Mouse (Mus musculus): ENCODE data around the gene Ankrd63. TPM values are rescaled to one million over a fixed set of nuclear protein-coding genes. Genes with fewer than 3 reads are reported as not detected.

The Ankrd63 gene
- total RNA-seq, 1 experiment, result not detected

- TF ChIP-seq MAFK (IDR thresholded peaks at IDR 0.05; ENCODE audit: insufficient read depth, low read depth, low read length) (no peak), ZNF384 (IDR thresholded peaks at IDR 0.05; ENCODE audit: low read depth, low read length) (no peak), CHD2 (IDR thresholded peaks at IDR 0.05; ENCODE audit: low read depth, low read length) (no peak), HCFC1 (IDR thresholded peaks at IDR 0.05; ENCODE audit: borderline replicate concordance, insufficient read depth, low read length) (no peak), ZC3H11A (IDR thresholded peaks at IDR 0.05; ENCODE audit: borderline replicate concordance, low read depth, low read length) (no peak)
- no peak overlapping the region for H3K9ac ChIP-seq (ENCODE audit: insufficient read depth, low read depth, low read length, poor library complexity, severe bottlenecking)
- DNase-seq (ENCODE audit: low read depth, low spot score), result no peak
- no peak overlapping the region for H3K4me3 ChIP-seq (ENCODE audit: insufficient read depth in 1 of 2, low read depth in 1 of 2, low read length in 2 of 2, poor library complexity in 1 of 2, severe bottlenecking in 1 of 2)
- in situ Hi-C loops (cut with MboI; ENCODE audit: low sequenced_read_pairs in 2 of 2, unreplicated experiment in 2 of 2), result no loop called here
- H3K9me3 ChIP-seq (ENCODE audit: control insufficient read depth, insufficient read depth, low read depth, low read length), result no peaks in the 10 kb centered on the region
- no peaks in the 10 kb centered on the region for H3K36me3 ChIP-seq (ENCODE audit: control insufficient read depth, insufficient read depth, low read length, poor library complexity, severe bottlenecking)
- peaks cover 10 to 22% of the 10 kb centered on the region in 2 experiments for H3K4me1 ChIP-seq (ENCODE audit: control insufficient read depth in 2 of 2, insufficient read depth in 2 of 2, low read length in 2 of 2, poor library complexity in 1 of 2)
- H3K27ac ChIP-seq (ENCODE audit: insufficient read depth, low read depth, low read length, poor library complexity, severe bottlenecking), result no peak overlapping the region
Observed at GRCm38 (mm10) chr2:118671728-118672127, 32.0 kb downstream of the Ankrd63 start.

- DNase-seq (ENCODE audit: low read depth, low spot score), result no peak
- in situ Hi-C loops (cut with MboI; ENCODE audit: low sequenced_read_pairs in 2 of 2, unreplicated experiment in 2 of 2), result no loop called here
- H3K36me3 ChIP-seq (ENCODE audit: control insufficient read depth, insufficient read depth, low read length, poor library complexity, severe bottlenecking), result no peaks in the 10 kb centered on the region
- no peaks in the 10 kb centered on the region for H3K9me3 ChIP-seq (ENCODE audit: control insufficient read depth, insufficient read depth, low read depth, low read length)
- no peak overlapping the region for H3K4me3 ChIP-seq (ENCODE audit: insufficient read depth in 1 of 2, low read depth in 1 of 2, low read length in 2 of 2, poor library complexity in 1 of 2, severe bottlenecking in 1 of 2)
- H3K27ac ChIP-seq (ENCODE audit: insufficient read depth, low read depth, low read length, poor library complexity, severe bottlenecking), result no peak overlapping the region
- no peak overlapping the region for H3K9ac ChIP-seq (ENCODE audit: insufficient read depth, low read depth, low read length, poor library complexity, severe bottlenecking)
- TF ChIP-seq ZNF384 (IDR thresholded peaks at IDR 0.05; ENCODE audit: low read depth, low read length), result no peak
- no peak for TF ChIP-seq CHD2 (IDR thresholded peaks at IDR 0.05; ENCODE audit: low read depth, low read length)
- TF ChIP-seq ZC3H11A (IDR thresholded peaks at IDR 0.05; ENCODE audit: borderline replicate concordance, low read depth, low read length), result no peak
- TF ChIP-seq HCFC1 (IDR thresholded peaks at IDR 0.05; ENCODE audit: borderline replicate concordance, insufficient read depth, low read length), result no peak
- TF ChIP-seq MAFK (IDR thresholded peaks at IDR 0.05; ENCODE audit: insufficient read depth, low read depth, low read length), result no peak
- H3K4me1 ChIP-seq (ENCODE audit: control insufficient read depth in 2 of 2, insufficient read depth in 2 of 2, low read length in 2 of 2, poor library complexity in 1 of 2), result peaks cover 10 to 21% of the 10 kb centered on the region in 2 experiments
Observed at GRCm38 (mm10) chr2:118669785-118670184, 34.0 kb downstream of the Ankrd63 start.

- no peak overlapping the region for H3K4me3 ChIP-seq (ENCODE audit: insufficient read depth in 1 of 2, low read depth in 1 of 2, low read length in 2 of 2, poor library complexity in 1 of 2, severe bottlenecking in 1 of 2)
- in situ Hi-C loops (cut with MboI; ENCODE audit: low sequenced_read_pairs in 2 of 2, unreplicated experiment in 2 of 2), result no loop called here
- no peaks in the 10 kb centered on the region for H3K9me3 ChIP-seq (ENCODE audit: control insufficient read depth, insufficient read depth, low read depth, low read length)
- peaks cover 7 to 16% of the 10 kb centered on the region in 2 experiments for H3K4me1 ChIP-seq (ENCODE audit: control insufficient read depth in 2 of 2, insufficient read depth in 2 of 2, low read length in 2 of 2, poor library complexity in 1 of 2)
- DNase-seq (ENCODE audit: low read depth, low spot score), result no peak
- no peak overlapping the region for H3K9ac ChIP-seq (ENCODE audit: insufficient read depth, low read depth, low read length, poor library complexity, severe bottlenecking)
- TF ChIP-seq ZC3H11A (IDR thresholded peaks at IDR 0.05; ENCODE audit: borderline replicate concordance, low read depth, low read length) (no peak), MAFK (IDR thresholded peaks at IDR 0.05; ENCODE audit: insufficient read depth, low read depth, low read length) (no peak), ZNF384 (IDR thresholded peaks at IDR 0.05; ENCODE audit: low read depth, low read length) (no peak), CHD2 (IDR thresholded peaks at IDR 0.05; ENCODE audit: low read depth, low read length) (no peak), HCFC1 (IDR thresholded peaks at IDR 0.05; ENCODE audit: borderline replicate concordance, insufficient read depth, low read length) (no peak)
- H3K36me3 ChIP-seq (ENCODE audit: control insufficient read depth, insufficient read depth, low read length, poor library complexity, severe bottlenecking), result no peaks in the 10 kb centered on the region
- H3K27ac ChIP-seq (ENCODE audit: insufficient read depth, low read depth, low read length, poor library complexity, severe bottlenecking), result no peak overlapping the region
Observed at GRCm38 (mm10) chr2:118669245-118669644, 34.5 kb downstream of the Ankrd63 start.

- no peak for TF ChIP-seq HCFC1 (IDR thresholded peaks at IDR 0.05; ENCODE audit: borderline replicate concordance, insufficient read depth, low read length)
- TF ChIP-seq MAFK (IDR thresholded peaks at IDR 0.05; ENCODE audit: insufficient read depth, low read depth, low read length), result no peak
- TF ChIP-seq ZNF384 (IDR thresholded peaks at IDR 0.05; ENCODE audit: low read depth, low read length), result no peak
- no peak for TF ChIP-seq CHD2 (IDR thresholded peaks at IDR 0.05; ENCODE audit: low read depth, low read length)
- TF ChIP-seq ZC3H11A (IDR thresholded peaks at IDR 0.05; ENCODE audit: borderline replicate concordance, low read depth, low read length), result no peak
- Histone ChIP-seq H3K4me3 (ENCODE audit: insufficient read depth in 1 of 2, low read depth in 1 of 2, low read length in 2 of 2, poor library complexity in 1 of 2, severe bottlenecking in 1 of 2) (no peak overlapping the region), H3K9ac (ENCODE audit: insufficient read depth, low read depth, low read length, poor library complexity, severe bottlenecking) (no peak overlapping the region), H3K36me3 (ENCODE audit: control insufficient read depth, insufficient read depth, low read length, poor library complexity, severe bottlenecking) (no peaks in the 10 kb centered on the region), H3K4me1 (ENCODE audit: control insufficient read depth in 2 of 2, insufficient read depth in 2 of 2, low read length in 2 of 2, poor library complexity in 1 of 2) (peaks cover 2 to 15% of the 10 kb centered on the region in 2 experiments; a peak in 3 of 4 replicates), H3K27ac (ENCODE audit: insufficient read depth, low read depth, low read length, poor library complexity, severe bottlenecking) (no peak overlapping the region), H3K9me3 (ENCODE audit: control insufficient read depth, insufficient read depth, low read depth, low read length) (no peaks in the 10 kb centered on the region)
- in situ Hi-C loops (cut with MboI; ENCODE audit: low sequenced_read_pairs in 2 of 2, unreplicated experiment in 2 of 2), result no loop called here
- DNase-seq (ENCODE audit: low read depth, low spot score), result no peak
Observed at GRCm38 (mm10) chr2:118667181-118667580, 36.6 kb downstream of the Ankrd63 start.

GRCm38 (mm10) chr2:118665616-118666015, 38.1 kb downstream of the Ankrd63 start:
- in situ Hi-C loops (cut with MboI; ENCODE audit: low sequenced_read_pairs in 2 of 2, unreplicated experiment in 2 of 2), result no loop called here
- Histone ChIP-seq H3K4me3 (ENCODE audit: insufficient read depth in 1 of 2, low read depth in 1 of 2, low read length in 2 of 2, poor library complexity in 1 of 2, severe bottlenecking in 1 of 2) (no peak overlapping the region), H3K36me3 (ENCODE audit: control insufficient read depth, insufficient read depth, low read length, poor library complexity, severe bottlenecking) (no peaks in the 10 kb centered on the region), H3K4me1 (ENCODE audit: control insufficient read depth in 2 of 2, insufficient read depth in 2 of 2, low read length in 2 of 2, poor library complexity in 1 of 2) (peaks cover 2 to 15% of the 10 kb centered on the region in 2 experiments; a peak in 3 of 4 replicates), H3K9me3 (ENCODE audit: control insufficient read depth, insufficient read depth, low read depth, low read length) (no peaks in the 10 kb centered on the region), H3K9ac (ENCODE audit: insufficient read depth, low read depth, low read length, poor library complexity, severe bottlenecking) (no peak overlapping the region), H3K27ac (ENCODE audit: insufficient read depth, low read depth, low read length, poor library complexity, severe bottlenecking) (no peak overlapping the region)
- no peak for TF ChIP-seq CHD2 (IDR thresholded peaks at IDR 0.05; ENCODE audit: low read depth, low read length)
- DNase-seq (ENCODE audit: low read depth, low spot score), result no peak
